Mouse (Mus musculus): Measurements from ENCODE around the gene 4930503B20Rik.

The 4930503B20Rik gene

GRCm38 (mm10) chr3:146596864-146597263, 54.3 kb downstream of the 4930503B20Rik start:
- DNase-seq = no peak

GRCm38 (mm10) chr3:146596387-146596786, 54.7 kb downstream of the 4930503B20Rik start:
- DNase-seq = no peak

DNA sequence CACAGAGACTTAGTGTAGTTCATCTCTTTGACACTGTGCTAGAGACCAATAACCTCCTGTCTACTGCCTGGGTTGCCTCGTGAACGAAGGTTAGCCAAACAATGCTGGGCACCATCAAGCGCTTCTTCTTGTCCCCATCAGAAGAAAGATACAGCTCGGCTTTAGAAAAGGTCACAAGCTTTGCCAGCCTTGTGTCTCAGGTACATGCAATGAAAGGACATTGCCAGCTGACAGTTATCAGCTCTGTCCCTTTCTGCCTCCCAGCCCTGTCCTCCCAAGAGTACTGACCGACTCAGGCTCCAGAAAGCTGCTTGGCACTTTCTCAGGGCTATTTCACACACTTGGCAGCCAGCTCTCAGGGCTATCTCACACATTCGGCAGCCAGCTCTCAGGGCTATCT, 55.7 kb downstream of the 4930503B20Rik start:
- DNase-seq = no peak

Data from kidney, postnatal 25 days (tissue).